Mouse (Mus musculus) CH12.LX (cell line): ENCODE measurements around the gene B3galt1. TPM values are rescaled to one million over a fixed set of nuclear protein-coding genes. Genes with fewer than 3 reads are reported as not detected.

Experiments
- DNase-seq: peaks from one replicate; pipeline ENCODE4 v3.0.0-alpha.2; 2013; ENCODE audit errors: extremely low read depth
- H3K27ac ChIP-seq: 2 replicates; pipeline ENCODE4 v1.5.1; 2012; ENCODE audit warnings: low read depth, mild to moderate bottlenecking, control low read depth, moderate library complexity; ENCODE audit not compliant: insufficient read depth
- H3K27me3 ChIP-seq: replicated peaks from 2 replicates; pipeline ENCODE3; 2012; ENCODE audit warnings: inconsistent platforms
- H3K36me3 ChIP-seq, 2 experiments: replicated peaks in 1 of 2; 2 replicates each; pipeline versions ENCODE3 to v1.6.1; 2012; ENCODE audit warnings: inconsistent platforms in 1 of 2, low read length in 1 of 2, mild to moderate bottlenecking in 1 of 2, mixed read lengths in 1 of 2, moderate library complexity in 1 of 2; ENCODE audit not compliant: control insufficient read depth in 1 of 2, insufficient read depth in 1 of 2
- H3K4me1 ChIP-seq, 2 experiments: 2 replicates each; pipeline ENCODE4 v1.6.1; 2012; ENCODE audit warnings: inconsistent platforms in 1 of 2, moderate library complexity in 1 of 2; ENCODE audit not compliant: insufficient read depth in 2 of 2, control insufficient read depth in 1 of 2
- H3K4me2 ChIP-seq: 2 replicates; pipeline ENCODE4 v1.6.1; 2012; ENCODE audit warnings: low read depth, mild to moderate bottlenecking, control low read depth; ENCODE audit not compliant: poor library complexity, insufficient read depth, severe bottlenecking
- H3K4me3 ChIP-seq, 3 experiments: fragments of 150-350 bp in 1 of 3; sonication (generic) in 1 of 3; replicated peaks in 1 of 3; 2 replicates each; pipeline versions ENCODE3 to v1.5.1; 2011 to 2012; ENCODE audit warnings: low read depth in 2 of 3, low read length in 2 of 3, mild to moderate bottlenecking in 2 of 3, moderate library complexity in 2 of 3, control low read depth in 1 of 3, improper control_type of control experiment in 1 of 3, inconsistent platforms in 1 of 3, mixed read lengths in 1 of 3; ENCODE audit not compliant: poor library complexity in 1 of 3
- H3K79me2 ChIP-seq: replicated peaks from 2 replicates; pipeline ENCODE4 v1.6.1; 2012; ENCODE audit warnings: mild to moderate bottlenecking, moderate library complexity; ENCODE audit not compliant: control insufficient read depth, poor library complexity, insufficient read depth, severe bottlenecking; ENCODE audit errors: extremely low read depth
- H3K9ac ChIP-seq: 2 replicates; pipeline ENCODE4 v1.6.1; 2012; ENCODE audit warnings: low read depth, mild to moderate bottlenecking, control low read depth, moderate library complexity; ENCODE audit not compliant: insufficient read depth
- H3K9me3 ChIP-seq: replicated peaks from 2 replicates; pipeline ENCODE3; 2012; ENCODE audit warnings: low read length, inconsistent platforms, mixed read lengths
- CHD1 ChIP-seq: IDR thresholded peaks from 2 replicates; pipeline ENCODE4 v1.6.1; 2012; ENCODE audit warnings: low read depth, low read length, improper control_type of control experiment, inconsistent platforms
- CHD2 ChIP-seq: IDR thresholded peaks from 2 replicates; pipeline ENCODE4 v1.6.1; 2011; ENCODE audit warnings: low read length, improper control_type of control experiment
- CTCF ChIP-seq, 2 experiments: IDR thresholded peaks in 1 of 2; conservative IDR thresholded peaks in 1 of 2; 2 replicates each; pipeline ENCODE4 v1.5.1; 2011 to 2012; ENCODE audit warnings: low read depth in 2 of 2, low read length in 2 of 2, improper control_type of control experiment in 1 of 2, inconsistent platforms in 1 of 2, mild to moderate bottlenecking in 1 of 2, moderate library complexity in 1 of 2
- E2F4 ChIP-seq: IDR thresholded peaks from 2 replicates; pipeline ENCODE4 v1.6.1; 2011; ENCODE audit warnings: low read depth, low read length, improper control_type of control experiment; ENCODE audit not compliant: insufficient replicate concordance
- ELF1 ChIP-seq: IDR thresholded peaks from 2 replicates; pipeline ENCODE4 v1.6.1; 2014; ENCODE audit warnings: low read depth, mild to moderate bottlenecking, inconsistent platforms, low read length, improper control_type of control experiment
- EP300 ChIP-seq: IDR thresholded peaks from 2 replicates; pipeline ENCODE4 v1.6.1; 2011; ENCODE audit warnings: low read length, improper control_type of control experiment
- ETS1 ChIP-seq: conservative IDR thresholded peaks from 2 replicates; pipeline ENCODE4 v1.6.1; 2012; ENCODE audit warnings: low read depth, mild to moderate bottlenecking, inconsistent platforms, low read length, improper control_type of control experiment, moderate library complexity
- HCFC1 ChIP-seq: IDR thresholded peaks from 2 replicates; pipeline ENCODE4 v1.6.1; 2012; ENCODE audit warnings: low read depth, mild to moderate bottlenecking, inconsistent platforms, low read length, improper control_type of control experiment
- JUN ChIP-seq: IDR thresholded peaks from 2 replicates; pipeline ENCODE4 v1.6.1; 2011; ENCODE audit warnings: low read depth, mild to moderate bottlenecking, low read length, improper control_type of control experiment, moderate library complexity; ENCODE audit not compliant: insufficient read depth
- JUND ChIP-seq: conservative IDR thresholded peaks from 2 replicates; pipeline ENCODE4 v1.6.1; 2011; ENCODE audit warnings: low read depth, low read length, improper control_type of control experiment
- MAFK ChIP-seq: IDR thresholded peaks from 2 replicates; pipeline ENCODE4 v1.6.1; 2011; ENCODE audit warnings: low read length, improper control_type of control experiment; ENCODE audit not compliant: insufficient replicate concordance
- MAX ChIP-seq: IDR thresholded peaks from 2 replicates; pipeline ENCODE4 v1.6.1; 2011; ENCODE audit warnings: low read length, improper control_type of control experiment
- MAZ ChIP-seq: IDR thresholded peaks from 2 replicates; pipeline ENCODE4 v1.6.1; 2012; ENCODE audit warnings: low read depth, mild to moderate bottlenecking, inconsistent platforms, low read length, improper control_type of control experiment, moderate library complexity
- MXI1 ChIP-seq: IDR thresholded peaks from 2 replicates; pipeline ENCODE4 v1.6.1; 2011; ENCODE audit warnings: mild to moderate bottlenecking, low read depth, low read length, improper control_type of control experiment
- MYC ChIP-seq: IDR thresholded peaks from 2 replicates; pipeline ENCODE4 v1.6.1; 2011; ENCODE audit warnings: low read depth, mild to moderate bottlenecking, improper control_type of control experiment, low read length
- NELFE ChIP-seq: IDR thresholded peaks from 2 replicates; pipeline ENCODE4 v1.6.1; 2011; ENCODE audit warnings: low read depth, low read length, improper control_type of control experiment
- PAX5 ChIP-seq: IDR thresholded peaks from 2 replicates; pipeline ENCODE4 v1.6.1; 2012; ENCODE audit warnings: low read length, inconsistent platforms, mixed read lengths
- POLR2AphosphoS2 ChIP-seq: IDR thresholded peaks from 2 replicates; pipeline ENCODE4 v1.6.1; 2011; ENCODE audit warnings: low read depth, low read length, improper control_type of control experiment
- RAD21 ChIP-seq: IDR thresholded peaks from 2 replicates; pipeline ENCODE4 v1.6.1; 2011; ENCODE audit warnings: low read depth, mild to moderate bottlenecking, low read length, improper control_type of control experiment, moderate library complexity
- SIN3A ChIP-seq: IDR thresholded peaks from 2 replicates; pipeline ENCODE4 v1.6.1; 2012; ENCODE audit warnings: low read length, improper control_type of control experiment, inconsistent platforms
- TCF12 ChIP-seq: IDR thresholded peaks from 2 replicates; pipeline ENCODE4 v1.6.1; 2014; ENCODE audit warnings: low read depth, mild to moderate bottlenecking, inconsistent platforms, low read length, improper control_type of control experiment
- UBTF ChIP-seq: IDR thresholded peaks from 2 replicates; pipeline ENCODE4 v1.6.1; 2012; ENCODE audit warnings: low read depth, mild to moderate bottlenecking, inconsistent platforms, low read length, improper control_type of control experiment, moderate library complexity
- ZC3H11A ChIP-seq: IDR thresholded peaks from 2 replicates; pipeline ENCODE4 v1.6.1; 2012; ENCODE audit warnings: low read depth, mild to moderate bottlenecking, inconsistent platforms, low read length, improper control_type of control experiment
- dilution Hi-C: fragments of 300-500 bp; cut with MboI; formaldehyde crosslinking; loops from 2 replicates; pipeline ENCODE4 v1.14.3; 2020; ENCODE audit warnings: low sequenced_read_pairs; ENCODE audit not compliant: extremely low pct_unique_long_range_greater_than_20kb, extremely low pct_ligation_motif_present
- in situ Hi-C: fragments of 300-500 bp; cut with MboI; formaldehyde crosslinking; loops from 3 replicates; pipeline ENCODE4 v1.14.3; 2019; ENCODE audit warnings: low sequenced_read_pairs, low pct_ligation_motif_present, low pct_unique_long_range_greater_than_20kb, mixed read lengths
- polyA plus RNA-seq: library from polyadenylated mRNA; unstranded; fragments of >175 nt; gene quantifications from 2 replicates; pipeline ENCODE4 v1.2.1, GENCODE M21; 2012; ENCODE audit warnings: low read depth; ENCODE audit not compliant: insufficient read length
- total RNA-seq, 2 experiments: library from RNA; depleted of rRNA; stranded (reverse); fragments of 300-350 nt in 1 of 2; fragments of >200 nt in 1 of 2; gene quantifications; 2 replicates each; pipeline ENCODE4 v1.2.3; 2012 to 2014

B3galt1 gene
- total and polyA plus RNA-seq, 3 experiments = not detected

GRCm38 (mm10) chr2:68084483-68084882 lies 518.8 kb downstream of the B3galt1 start:
- no peak overlapping the region for H3K4me2 ChIP-seq
- dilution Hi-C loops = no loop called here
- in situ Hi-C loops = no loop called here

GRCm38 (mm10) chr2:68086101-68086500 lies 520.4 kb downstream of the B3galt1 start:
- dilution Hi-C loops = no loop called here
- no peak overlapping the region for H3K27ac ChIP-seq
- H3K9ac ChIP-seq = no peak overlapping the region
- H3K4me1 ChIP-seq = no peaks in the 10 kb centered on the region
- no peaks in the 10 kb centered on the region for H3K27me3 ChIP-seq
- H3K79me2 ChIP-seq = no peaks in the 10 kb centered on the region
- TF ChIP-seq PAX5 (no peak), JUND (no peak), JUN (no peak), MAZ (no peak), MYC (no peak), RAD21 (no peak), ETS1 (no peak), MAFK (no peak), TCF12 (no peak), MAX (no peak), HCFC1 (no peak), E2F4 (no peak), MXI1 (no peak), CTCF (conservative IDR thresholded peaks at IDR 0.05 in 1 of 2, IDR thresholded peaks at IDR 0.05 in 1 of 2; ENCODE audit: low read depth in 2 of 2, low read length in 2 of 2) (no peak), EP300 (no peak)
- no peak overlapping the region for H3K4me3 ChIP-seq
- DNase-seq = no peak
- no peak overlapping the region for H3K4me2 ChIP-seq
- peaks cover 58% of the 10 kb centered on the region for H3K9me3 ChIP-seq
- no peaks in the 10 kb centered on the region for H3K36me3 ChIP-seq
- in situ Hi-C loops = no loop called here

More at GRCm38 (mm10) chr2:68084483-68084882, 518.8 kb downstream of the B3galt1 start:
- H3K36me3 ChIP-seq = no peaks in the 10 kb centered on the region
- peaks cover 65% of the 10 kb centered on the region for H3K9me3 ChIP-seq
- no peak for DNase-seq
- no peak overlapping the region for H3K9ac ChIP-seq
- no peaks in the 10 kb centered on the region for H3K79me2 ChIP-seq
- H3K27ac ChIP-seq = no peak overlapping the region
- H3K27me3 ChIP-seq = no peaks in the 10 kb centered on the region
- H3K4me3 ChIP-seq = no peak overlapping the region
- no peaks in the 10 kb centered on the region for H3K4me1 ChIP-seq
- TF ChIP-seq ZC3H11A (no peak), NELFE (no peak), CHD2 (no peak), SIN3A (no peak), JUN (no peak), UBTF (no peak), CHD1 (no peak), POLR2AphosphoS2 (no peak), MAZ (no peak), E2F4 (no peak), ELF1 (no peak), CTCF (conservative IDR thresholded peaks at IDR 0.05 in 1 of 2, IDR thresholded peaks at IDR 0.05 in 1 of 2; ENCODE audit: low read depth in 2 of 2, low read length in 2 of 2) (no peak)
